Mouse (Mus musculus) left cerebral cortex, postnatal 4 days (tissue): ENCODE data around the gene Gpr135. TPM values are rescaled to one million over a fixed set of nuclear protein-coding genes. Genes with fewer than 3 reads are reported as not detected.

Source experiments
- total RNA-seq, 2 experiments: library from RNA; stranded (reverse); gene quantifications; 2 replicates each; pipeline ENCODE4 v1.2.3; 2021

The Gpr135 gene
- total RNA-seq, 2 experiments from 2014 or later = 12.9 to 14.3 TPM

Other genes with a start within 250 kb of the Gpr135 start
- 100 to 1,000 TPM; 152 to 157 TPM for gene Daam1, start 240.0 kb downstream of the Gpr135 start, total RNA-seq
- gene L3hypdh, start 14.3 kb upstream of the Gpr135 start, total RNA-seq = 1 to 10 TPM; 5.3 to 8.0 TPM
- 10 to 100 TPM; 58.5 to 64.0 TPM for gene Jkamp, start 14.5 kb upstream of the Gpr135 start, total RNA-seq
- not detected for gene Ccdc175, start 113.9 kb upstream of the Gpr135 start, total RNA-seq